ENCODE assay signal across 31 mouse cellular contexts in genomic region chr16:93575574-93575973, GRCm38 (mm10). TPM values are rescaled to one million over a fixed set of nuclear protein-coding genes. Genes with fewer than 3 reads are reported as not detected.
DNase-seq lines count a peak whose midpoint lies in the region; ATAC-seq lines count a peak whose summit lies in the region.
"Had no signal": no experiment of that assay in that cellular context is flagged by ENCODE, and none has a peak within 500 bp of the region (broad histone marks: within the 10 kb centered on the region; RNA-seq: fewer than 3 reads in every experiment).

No protein-coding gene starts in this region.

- 0 out of 2 replicates have a peak, but pooled peaks cover 2% of the 10 kb centered on the region for H3K4me1 ChIP-seq in midbrain, embryonic 10.5 days
- H3K4me1 ChIP-seq in midbrain, embryonic 15.5 days, result no peaks in the 10 kb centered on the region
- H3K4me1 ChIP-seq: midbrain, embryonic 12.5 days; neural tube, embryonic 13.5 days had no signal

- no peak for ATAC-seq in midbrain, embryonic 15.5 days (replicated peaks)
- ATAC-seq: forebrain, embryonic 14.5 days had no signal

- DNase-seq in heart, adult 11 months, result peak; percentile 66
- no peak for DNase-seq in heart, postnatal 4 days
- no peak for DNase-seq in midbrain, embryonic 10.5 days (ENCODE audit: low spot score)
- peak; percentile 82 for DNase-seq in gonadal fat pad, adult 2 months (ENCODE audit: low read depth)
- no peak for DNase-seq in spleen, postnatal 4 days (ENCODE audit: low spot score in 2 of 2)
- no peak for DNase-seq in layer of hippocampus, postnatal 36 days
- DNase-seq: adrenal gland, postnatal 25 days; cerebellum, adult 11-12 months; cerebellum, postnatal 14 days; gastrocnemius, postnatal 14 days; heart, adult 18-20 months; heart, postnatal 36 days; kidney, adult 8-10 months; kidney, postnatal 4 days; left cerebral cortex, postnatal 4 days; right cerebral cortex, adult 18-20 months; spleen, adult 18-20 months; thymus, postnatal 25 days had no signal

- H3K4me2 ChIP-seq in midbrain, embryonic 15.5 days, result no peak overlapping the region
- H3K4me2 ChIP-seq: heart, embryonic 11.5 days; hindbrain, embryonic 14.5 days; lung, embryonic 15.5 days; midbrain, embryonic 12.5 days; neural tube, embryonic 13.5 days had no signal

- H3K9me3 ChIP-seq in midbrain, embryonic 10.5 days (replicated peaks), result no peaks in the 10 kb centered on the region
- no peaks in the 10 kb centered on the region for H3K9me3 ChIP-seq in midbrain, embryonic 15.5 days
- H3K9me3 ChIP-seq: lung, embryonic 15.5 days; midbrain, embryonic 12.5 days; neural tube, embryonic 13.5 days had no signal

- H3K9ac ChIP-seq in midbrain, embryonic 15.5 days, result no peak overlapping the region
- H3K9ac ChIP-seq: hindbrain, embryonic 14.5 days; liver, embryonic 14.5 days; lung, embryonic 15.5 days; midbrain, embryonic 12.5 days; neural tube, embryonic 13.5 days had no signal

- 0 out of 2 replicates have a peak overlapping the region, but pooled peaks have one; percentile 9 for H3K27ac ChIP-seq in midbrain, embryonic 10.5 days (replicated peaks)
- H3K27ac ChIP-seq in midbrain, embryonic 15.5 days, result no peak overlapping the region
- H3K27ac ChIP-seq: hindbrain, embryonic 14.5 days; kidney, postnatal 0 days; liver, embryonic 14.5 days; lung, embryonic 15.5 days; midbrain, embryonic 12.5 days; neural tube, embryonic 13.5 days had no signal

- no peaks in the 10 kb centered on the region for H3K27me3 ChIP-seq in midbrain, embryonic 10.5 days (ENCODE audit: low read depth, poor library complexity, severe bottlenecking)
- no peaks in the 10 kb centered on the region for H3K27me3 ChIP-seq in midbrain, embryonic 15.5 days (replicated peaks)
- H3K27me3 ChIP-seq: lung, embryonic 15.5 days; midbrain, embryonic 12.5 days; neural tube, embryonic 13.5 days had no signal

- no peaks in the 10 kb centered on the region for H3K36me3 ChIP-seq in midbrain, embryonic 10.5 days
- no peaks in the 10 kb centered on the region for H3K36me3 ChIP-seq in midbrain, embryonic 15.5 days (replicated peaks)
- H3K36me3 ChIP-seq: lung, embryonic 15.5 days; midbrain, embryonic 12.5 days; neural tube, embryonic 13.5 days had no signal

- WGBS in midbrain, embryonic 10.5 days, result 87% methylated on average over 5 of the region's 5 CpGs
- 77% methylated on average over 5 of the region's 5 CpGs for WGBS in midbrain, embryonic 15.5 days

- no peak overlapping the region for H3K4me3 ChIP-seq in midbrain, embryonic 10.5 days
- H3K4me3 ChIP-seq in midbrain, embryonic 15.5 days, result no peak overlapping the region
- H3K4me3 ChIP-seq: lung, embryonic 15.5 days; midbrain, embryonic 12.5 days; neural tube, embryonic 13.5 days had no signal

RNA-seq across cellular contexts. Expression of gene Setd4, which starts 28.3 kb away (rescaled TPM):
- 1 to 10 TPM; 2.0 to 2.3 TPM for total RNA-seq in heart, postnatal 4 days (2021)
- polyA plus RNA-seq in midbrain, embryonic 10.5 days (2016; fragmentation: Nextera tagmentation; extraction: Ambion mirVana), result 13.0 and 14.5 TPM in 2 replicates
- 19.4 and 21.2 TPM in 2 replicates for polyA plus RNA-seq in midbrain, embryonic 15.5 days (2015; fragmentation: Nextera tagmentation; extraction: Ambion mirVana)
- 6.3 and 9.0 TPM in 2 replicates for polyA plus RNA-seq in gonadal fat pad, adult 2 months (2012; rRNA removed)
- 10 to 100 TPM; 10.1 to 13.8 TPM for total RNA-seq in layer of hippocampus, postnatal 36 days (2021)

RNA-seq across cellular contexts. Expression of gene Cbr1, which starts 30.1 kb away (rescaled TPM):
- total RNA-seq in heart, postnatal 4 days (2021), result 10 to 100 TPM; 25.9 to 26.2 TPM
- polyA plus RNA-seq in midbrain, embryonic 10.5 days (2016; fragmentation: Nextera tagmentation; extraction: Ambion mirVana), result 82.1 and 84.6 TPM in 2 replicates
- 146 and 150 TPM in 2 replicates for polyA plus RNA-seq in midbrain, embryonic 15.5 days (2015; fragmentation: Nextera tagmentation; extraction: Ambion mirVana)
- polyA plus RNA-seq in gonadal fat pad, adult 2 months (2012; rRNA removed), result 150 and 196 TPM in 2 replicates
- 10 to 100 TPM; 70.2 to 72.8 TPM for total RNA-seq in layer of hippocampus, postnatal 36 days (2021)

RNA-seq across cellular contexts. Expression of gene Gm5678, which starts 52.3 kb away (rescaled TPM):
- 1 to 10 TPM in 1 of 2 experiments, under 1 TPM in 1; 0.62 to 1.5 TPM for total RNA-seq in heart, postnatal 4 days (2021)
- not detected in 2 replicates for polyA plus RNA-seq in midbrain, embryonic 10.5 days (2016; fragmentation: Nextera tagmentation; extraction: Ambion mirVana)
- polyA plus RNA-seq in midbrain, embryonic 15.5 days (2015; fragmentation: Nextera tagmentation; extraction: Ambion mirVana), result not detected in 2 replicates
- polyA plus RNA-seq in gonadal fat pad, adult 2 months (2012; rRNA removed), result not detected in 2 replicates
- 1 to 10 TPM; 2.8 to 4.1 TPM for total RNA-seq in layer of hippocampus, postnatal 36 days (2021)
- total RNA-seq: megakaryocyte progenitor cell, adult 5-6 weeks had no signal
- polyA plus RNA-seq: forebrain, embryonic 14.5 days; heart, embryonic 11.5 days; heart, embryonic 16.5 days; hindbrain, embryonic 14.5 days; intestine, embryonic 16.5 days; kidney, postnatal 0 days; limb, embryonic 14.5 days; liver, embryonic 14.5 days; lung, embryonic 15.5 days; midbrain, embryonic 12.5 days; neural tube, embryonic 13.5 days had no signal

Comparison
In these comparisons a context has a peak if more than half of its experiments do, and no peak if none do; other contexts are left out.
1. DNase-seq: peak in heart, adult 11 months (single experiment) and gonadal fat pad, adult 2 months (single experiment); none in heart, postnatal 4 days (single experiment), midbrain, embryonic 10.5 days (single experiment), spleen, postnatal 4 days (0 of 2) and layer of hippocampus, postnatal 36 days (0 of 2).